16 mouse cellular contexts compared by ENCODE assay signal in genomic region chr11:55084629-55085028, GRCm38 (mm10). TPM values are rescaled to one million over a fixed set of nuclear protein-coding genes. Genes with fewer than 3 reads are reported as not detected.
DNase-seq lines count a peak whose midpoint lies in the region; ATAC-seq lines count a peak whose summit lies in the region.
"Had no signal": no experiment of that assay in that cellular context is flagged by ENCODE, and none has a peak within 500 bp of the region (broad histone marks: within the 10 kb centered on the region; RNA-seq: fewer than 3 reads in every experiment).

No protein-coding gene starts in this region.

- no peaks in the 10 kb centered on the region for H3K9me3 ChIP-seq in midbrain, embryonic 14.5 days (ENCODE audit: control insufficient read depth, low read length)
- H3K9me3 ChIP-seq in midbrain, embryonic 16.5 days (replicated peaks; ENCODE audit: control insufficient read depth, low read length, poor library complexity, severe bottlenecking), result no peaks in the 10 kb centered on the region
- H3K9me3 ChIP-seq: embryonic facial prominence, embryonic 13.5 days; forebrain, embryonic 12.5 days; lung, embryonic 15.5 days; midbrain, embryonic 13.5 days; neural tube, embryonic 12.5 days had no signal

- H3K36me3 ChIP-seq in midbrain, embryonic 14.5 days (ENCODE audit: control insufficient read depth, insufficient read depth, low read length), result no peaks in the 10 kb centered on the region
- H3K36me3 ChIP-seq in midbrain, embryonic 16.5 days (ENCODE audit: control insufficient read depth, insufficient read depth, low read length), result no peaks in the 10 kb centered on the region
- H3K36me3 ChIP-seq: embryonic facial prominence, embryonic 13.5 days; forebrain, embryonic 12.5 days; lung, embryonic 15.5 days; midbrain, embryonic 13.5 days; neural tube, embryonic 12.5 days had no signal

- DNase-seq in heart, adult 11 months, result peak; percentile 93
- no peak for DNase-seq in heart, adult 8-10 months (ENCODE audit: low spot score)
- DNase-seq in MN1 (ENCODE audit: low spot score), result peak; percentile 41
- DNase-seq in adrenal gland, postnatal 36 days, result peak; percentile 67 to 78
- peak; percentile 46 to 53 for DNase-seq in heart, postnatal 10 days
- no peak for DNase-seq in midbrain, embryonic 14.5 days
- DNase-seq: B cell, adult 2 months; cerebellum, postnatal 36 days had no signal

- no peak overlapping the region for H3K4me3 ChIP-seq in midbrain, embryonic 14.5 days (replicated peaks; ENCODE audit: low read depth, low read length)
- no peak overlapping the region for H3K4me3 ChIP-seq in midbrain, embryonic 16.5 days (ENCODE audit: low read depth, low read length)
- H3K4me3 ChIP-seq: embryonic facial prominence, embryonic 13.5 days; forebrain, embryonic 12.5 days; lung, embryonic 15.5 days; midbrain, embryonic 13.5 days; neural tube, embryonic 12.5 days had no signal

- WGBS in midbrain, embryonic 14.5 days, result 79% methylated on average over 4 of the region's 4 CpGs
- 74% methylated on average over 4 of the region's 4 CpGs for WGBS in midbrain, embryonic 16.5 days

- no peak for ATAC-seq in midbrain, embryonic 14.5 days (ENCODE audit: low FRiP score, low TSS enrichment)
- no peak for ATAC-seq in midbrain, embryonic 16.5 days
- ATAC-seq in activated CD4-positive, CD25-positive, alpha-beta regulatory T cell, adult 4 months, result no peak
- ATAC-seq: midbrain, embryonic 13.5 days had no signal

- H3K4me1 ChIP-seq in midbrain, embryonic 14.5 days (ENCODE audit: control insufficient read depth, insufficient read depth, low read length), result no peaks in the 10 kb centered on the region
- no peaks in the 10 kb centered on the region for H3K4me1 ChIP-seq in midbrain, embryonic 16.5 days (ENCODE audit: control insufficient read depth, insufficient read depth, low read length)
- H3K4me1 ChIP-seq: embryonic facial prominence, embryonic 13.5 days; forebrain, embryonic 12.5 days; lung, embryonic 15.5 days; midbrain, embryonic 13.5 days; neural tube, embryonic 12.5 days had no signal

- H3K9ac ChIP-seq in midbrain, embryonic 14.5 days (replicated peaks; ENCODE audit: low read length), result no peak overlapping the region
- H3K9ac ChIP-seq in midbrain, embryonic 16.5 days (ENCODE audit: low read depth, low read length), result no peak overlapping the region
- H3K9ac ChIP-seq: embryonic facial prominence, embryonic 13.5 days; forebrain, embryonic 12.5 days; hindbrain, embryonic 14.5 days; lung, embryonic 15.5 days; midbrain, embryonic 13.5 days; neural tube, embryonic 12.5 days had no signal

- H3K27ac ChIP-seq in midbrain, embryonic 14.5 days (replicated peaks; ENCODE audit: low read depth, low read length), result no peak overlapping the region
- no peak overlapping the region for H3K27ac ChIP-seq in midbrain, embryonic 16.5 days (ENCODE audit: low read length)
- H3K27ac ChIP-seq: embryonic facial prominence, embryonic 13.5 days; forebrain, embryonic 12.5 days; hindbrain, embryonic 14.5 days; lung, embryonic 15.5 days; midbrain, embryonic 13.5 days; neural tube, embryonic 12.5 days had no signal

- no peak overlapping the region for H3K4me2 ChIP-seq in midbrain, embryonic 14.5 days (ENCODE audit: low read length)
- no peak overlapping the region for H3K4me2 ChIP-seq in midbrain, embryonic 16.5 days (ENCODE audit: low read length)
- H3K4me2 ChIP-seq: embryonic facial prominence, embryonic 13.5 days; forebrain, embryonic 12.5 days; hindbrain, embryonic 14.5 days; lung, embryonic 15.5 days; midbrain, embryonic 13.5 days; neural tube, embryonic 12.5 days had no signal

- H3K27me3 ChIP-seq in midbrain, embryonic 14.5 days (ENCODE audit: control insufficient read depth, insufficient read depth, low read length), result no peaks in the 10 kb centered on the region
- no peaks in the 10 kb centered on the region for H3K27me3 ChIP-seq in midbrain, embryonic 16.5 days (ENCODE audit: control insufficient read depth, insufficient read depth, low read depth, low read length)
- H3K27me3 ChIP-seq: embryonic facial prominence, embryonic 13.5 days; forebrain, embryonic 12.5 days; lung, embryonic 15.5 days; midbrain, embryonic 13.5 days; neural tube, embryonic 12.5 days had no signal

- intact Hi-C loops in heart, postnatal 10 days (cut with DNase I), result loop anchor here (5.0 kb wide), 2 partner anchors 152 to 202 kb away; no protein-coding TSS in a partner anchor

RNA-seq across cellular contexts. Expression of gene Ccdc69, which starts 6.7 kb away (rescaled TPM):
- 1 to 10 TPM; 5.9 to 9.4 (median 6.5) TPM for total RNA-seq in heart, adult 8-10 months (2022)
- total RNA-seq in adrenal gland, postnatal 36 days (2021), result 1 to 10 TPM; 7.3 to 10.0 TPM
- 10 to 100 TPM in 1 of 2 experiments, 1 to 10 TPM in 1; 9.2 to 11.5 TPM for total RNA-seq in heart, postnatal 10 days (2021)
- polyA plus RNA-seq in midbrain, embryonic 14.5 days (2014; fragmentation: Nextera tagmentation; extraction: Ambion mirVana), result 0.14 and 0.26 TPM in 2 replicates
- 0.19 and 0.27 TPM in 2 replicates for polyA plus RNA-seq in midbrain, embryonic 16.5 days (2015; fragmentation: Nextera tagmentation; extraction: Ambion mirVana)
- 10 to 100 TPM; 78.6 to 85.9 TPM for polyA plus RNA-seq in activated CD4-positive, CD25-positive, alpha-beta regulatory T cell, adult 4 months (2017; shearing (Covaris generic))
- polyA plus RNA-seq: midbrain, embryonic 13.5 days had no signal

RNA-seq across cellular contexts. Expression of gene Gm2a, which starts 13.3 kb away (rescaled TPM):
- total RNA-seq in heart, adult 8-10 months (2022), result 10 to 100 TPM in 2 of 4 experiments, 1 to 10 TPM in 2; 9.4 to 10.7 (median 10.1) TPM
- 100 to 1,000 TPM; 220 to 225 TPM for total RNA-seq in adrenal gland, postnatal 36 days (2021)
- total RNA-seq in heart, postnatal 10 days (2021), result 10 to 100 TPM; 12.7 to 13.5 TPM
- 23.4 and 23.6 TPM in 2 replicates for polyA plus RNA-seq in midbrain, embryonic 14.5 days (2014; fragmentation: Nextera tagmentation; extraction: Ambion mirVana)
- 22.3 and 32.5 TPM in 2 replicates for polyA plus RNA-seq in midbrain, embryonic 16.5 days (2015; fragmentation: Nextera tagmentation; extraction: Ambion mirVana)
- polyA plus RNA-seq in activated CD4-positive, CD25-positive, alpha-beta regulatory T cell, adult 4 months (2017; shearing (Covaris generic)), result 100 to 1,000 TPM; 152 to 191 TPM

RNA-seq across cellular contexts. Expression of gene Anxa6, which starts 51.4 kb away (rescaled TPM):
- 100 to 1,000 TPM; 202 to 217 (median 212) TPM for total RNA-seq in heart, adult 8-10 months (2022)
- total RNA-seq in adrenal gland, postnatal 36 days (2021), result 100 to 1,000 TPM; 114 to 115 TPM
- 100 to 1,000 TPM; 319 to 333 TPM for total RNA-seq in heart, postnatal 10 days (2021)
- 14.3 and 38.3 TPM in 2 replicates for polyA plus RNA-seq in midbrain, embryonic 14.5 days (2014; fragmentation: Nextera tagmentation; extraction: Ambion mirVana)
- 36.3 and 37.0 TPM in 2 replicates for polyA plus RNA-seq in midbrain, embryonic 16.5 days (2015; fragmentation: Nextera tagmentation; extraction: Ambion mirVana)
- polyA plus RNA-seq in activated CD4-positive, CD25-positive, alpha-beta regulatory T cell, adult 4 months (2017; shearing (Covaris generic)), result 100 to 1,000 TPM; 447 to 527 TPM

Comparison
In these comparisons a context has a peak if more than half of its experiments do, and no peak if none do; other contexts are left out.
1. DNase-seq: peak in heart, adult 11 months (single experiment), MN1 (single experiment), adrenal gland, postnatal 36 days (2 of 2) and heart, postnatal 10 days (2 of 2); none in heart, adult 8-10 months (single experiment) and midbrain, embryonic 14.5 days (single experiment).
2. RNA of gene Gm2a, which starts 13.3 kb away (total RNA-seq): 220 to 225 TPM in adrenal gland, postnatal 36 days; 12.7 to 13.5 TPM in heart, postnatal 10 days and 9.4 to 10.7 TPM in heart, adult 8-10 months; every median in the first group is over 10 times any median in the second.